Mouse (Mus musculus) embryo, embryonic 10.5 days (tissue): ENCODE data around the gene Fam199x.
A peak's percentile ranks its signal among the peaks of the same experiment; 100 is the strongest.

Source experiments
- DNase-seq: peaks from one replicate; pipeline ENCODE4 v3.0.0-alpha.2; 2015; ENCODE audit warnings: low spot score

Gene Fam199x

GRCm38 (mm10) chrX:137049425-137050225 is at the start of gene Fam199x:
Gene Fam199x (plus strand): TSS chrX:137049594.
- DNase-seq: peak; percentile 83

DNA sequence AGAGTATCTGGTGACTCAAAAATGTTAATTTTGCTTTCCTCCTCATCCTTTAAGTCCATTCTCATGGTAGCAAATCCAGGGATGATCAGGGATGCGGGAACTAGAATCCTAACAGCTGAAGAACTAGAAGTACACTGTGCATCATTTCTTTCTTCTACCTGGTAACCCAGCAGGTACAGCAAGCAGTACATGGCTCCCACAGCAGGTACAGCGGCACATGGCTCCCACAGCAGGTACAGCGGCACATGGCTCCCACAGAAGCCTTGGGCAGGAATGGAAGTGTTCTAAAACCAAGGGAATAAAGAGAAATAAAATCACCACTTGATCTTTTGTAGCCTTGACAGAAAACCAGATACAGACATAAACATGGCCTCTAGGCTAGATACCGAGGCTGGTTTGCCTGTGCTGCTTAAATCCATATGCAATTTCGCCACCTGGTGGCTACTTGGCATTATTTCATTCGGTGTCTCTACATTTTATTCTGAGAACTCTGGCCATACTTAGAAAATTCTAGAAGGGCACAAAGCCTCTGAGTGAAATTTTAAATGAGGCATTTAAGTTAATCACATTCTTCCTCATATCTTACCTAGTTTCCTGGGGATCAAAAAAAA is 34.2 kb upstream of the Fam199x start:
- DNase-seq: peak; percentile 72

DNA sequence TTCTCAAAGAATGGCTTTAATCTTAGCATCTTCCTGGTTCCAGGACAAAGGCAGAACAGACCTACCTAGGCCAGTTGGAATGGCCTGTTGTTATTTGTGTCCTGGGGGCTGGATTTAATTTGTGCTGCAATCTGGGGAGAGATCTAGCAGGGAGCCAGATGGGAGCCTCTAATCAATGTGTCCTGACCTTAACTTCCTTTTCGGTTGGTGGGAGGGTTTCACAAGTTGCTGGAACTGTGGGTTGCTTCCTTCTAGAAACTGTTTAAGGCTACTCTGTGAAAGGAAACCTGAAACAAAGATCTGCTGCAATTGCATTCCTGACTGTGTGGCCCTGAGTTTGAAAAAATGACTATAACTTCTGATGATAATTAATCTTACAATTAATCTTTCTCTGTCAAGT is 31.7 kb upstream of the Fam199x start:
- no peak for DNase-seq

DNA sequence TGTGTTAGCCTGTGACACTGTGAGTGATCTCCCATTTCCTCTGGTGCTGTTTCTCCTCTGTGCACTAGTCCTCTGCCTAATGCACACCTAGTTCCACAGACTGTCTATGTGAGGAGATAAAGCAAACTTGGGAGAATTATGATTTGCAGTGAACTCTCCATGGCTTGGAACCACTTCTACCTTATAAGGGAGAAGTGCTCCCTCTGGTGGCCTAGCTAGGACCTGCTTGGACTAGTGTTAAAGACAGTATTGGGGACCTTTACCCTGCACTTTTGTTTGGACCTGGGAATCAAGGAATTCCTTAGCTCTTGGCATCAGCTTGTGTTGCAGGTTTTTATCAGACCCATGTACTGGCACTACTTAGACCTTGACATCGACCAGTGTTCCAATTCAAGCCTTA is 30.1 kb upstream of the Fam199x start:
- DNase-seq: peak; percentile 81

DNA sequence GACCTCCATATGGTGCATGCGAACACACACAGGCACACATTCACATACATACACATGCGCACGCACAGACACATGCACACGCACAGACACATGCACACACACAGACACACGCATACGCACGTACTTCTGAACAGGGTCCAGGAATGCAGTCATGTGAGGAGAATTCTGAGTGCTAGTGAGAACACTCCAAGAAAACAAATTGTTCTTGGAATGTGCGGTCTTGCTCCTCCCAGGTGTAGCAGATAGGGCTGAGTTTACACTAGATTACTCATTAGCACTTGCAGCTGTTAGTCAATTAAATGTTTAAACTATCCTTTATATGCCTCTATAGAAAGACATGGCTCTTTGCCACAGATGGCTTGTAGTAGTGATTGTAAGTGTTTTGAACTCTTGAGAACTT is 18.5 kb upstream of the Fam199x start:
- DNase-seq: no peak

- DNase-seq: no peak
These were observed 17.7 kb upstream of the Fam199x start for GRCm38 (mm10) chrX:137031726-137032125.

DNA sequence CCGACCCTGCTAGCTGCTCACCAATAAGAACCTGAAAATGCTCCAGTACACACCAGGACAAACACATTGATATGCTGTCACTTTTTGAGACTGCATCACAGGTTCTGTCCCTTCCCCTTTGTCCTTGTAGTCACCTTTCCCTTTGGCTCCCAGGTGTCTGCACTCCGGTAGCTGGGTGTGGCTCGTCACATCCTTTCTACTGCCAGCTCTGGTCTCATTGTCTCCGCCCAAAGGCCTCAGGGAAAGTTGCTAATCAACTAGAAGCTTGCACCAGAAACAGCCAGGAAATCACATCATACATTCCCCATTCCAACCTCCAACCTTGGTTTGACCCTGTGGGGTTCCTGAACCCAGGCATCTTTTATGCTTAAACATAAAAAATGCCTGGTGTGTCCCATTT is 15.1 kb upstream of the Fam199x start:
- DNase-seq: no peak

DNA sequence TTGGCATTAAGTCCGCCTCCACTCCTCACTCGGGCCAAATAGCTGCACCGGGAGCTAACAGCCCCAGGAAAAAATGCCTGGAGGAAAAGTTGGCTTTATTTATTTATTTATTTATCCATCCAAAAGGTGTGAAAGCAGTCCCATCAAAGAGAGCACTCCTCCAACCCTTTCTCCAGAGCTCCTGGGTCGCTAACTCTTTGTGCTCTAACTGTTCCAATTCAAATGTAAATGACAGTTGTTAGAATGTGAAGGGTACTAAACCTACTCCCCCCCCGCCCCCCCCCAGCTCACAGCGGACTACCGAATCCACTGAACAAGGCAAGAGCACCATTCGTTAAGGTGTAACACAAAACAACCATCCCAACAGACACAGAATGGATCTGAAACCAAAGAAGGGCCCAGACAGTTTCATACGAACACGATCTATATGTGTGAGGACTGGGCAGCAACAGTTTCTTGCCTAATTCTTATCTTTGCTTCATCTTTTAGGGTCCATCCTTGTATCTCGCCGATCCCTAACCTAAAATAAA is 11.9 kb upstream of the Fam199x start:
- no peak for DNase-seq

DNA sequence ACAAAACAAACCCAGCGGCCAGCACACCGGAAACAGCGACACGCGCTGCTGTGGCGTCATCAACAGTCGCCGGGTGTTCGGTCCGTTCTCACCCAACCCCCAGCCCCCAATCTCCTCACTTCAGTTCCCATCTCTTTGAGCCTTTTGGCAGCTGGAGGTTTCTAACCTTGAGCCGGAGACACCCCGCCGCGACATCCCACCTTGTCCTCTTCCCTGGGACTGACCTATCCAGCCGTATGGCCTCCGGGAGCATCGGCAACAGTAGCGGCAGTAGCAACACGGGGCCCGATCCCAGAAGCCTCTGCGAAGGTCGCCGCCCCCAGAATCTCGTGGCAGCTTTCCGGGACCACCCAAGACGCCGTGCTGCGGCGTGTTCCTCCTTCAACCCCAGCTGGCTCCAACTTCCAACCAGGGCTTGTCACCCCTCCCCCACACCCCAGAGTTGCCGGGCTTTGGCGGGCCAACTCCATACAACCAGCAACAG is 11.4 kb upstream of the Fam199x start, which contains the start of gene Slc25a53:
TSS of gene Slc25a53 (minus strand) at position 303 of the 484 bp plus-strand sequence.
- DNase-seq: peak; percentile 89

DNA sequence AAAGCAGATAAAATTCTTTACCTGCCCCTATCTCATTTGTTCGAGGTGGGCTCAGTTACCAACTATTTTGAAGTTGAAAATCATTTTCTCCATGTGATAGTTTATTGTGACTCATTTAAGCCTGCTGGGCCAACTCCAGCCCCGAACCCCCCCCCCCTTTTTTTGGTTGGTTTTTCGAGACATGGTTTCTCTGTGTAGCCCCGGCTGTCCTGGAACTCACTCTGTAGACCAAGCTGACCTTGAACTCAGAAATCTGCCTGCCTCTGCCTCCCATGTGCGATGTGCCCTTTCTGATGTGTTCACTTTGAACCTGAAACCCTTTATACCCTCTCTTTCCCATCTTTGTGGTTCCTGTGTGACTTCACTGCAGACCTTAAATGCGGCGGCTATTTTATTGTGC is 10.9 kb upstream of the Fam199x start:
- peak; percentile 1 for DNase-seq

- DNase-seq: no peak
These were observed 352 bp upstream of the Fam199x start for GRCm38 (mm10) chrX:137049060-137049424.

DNA sequence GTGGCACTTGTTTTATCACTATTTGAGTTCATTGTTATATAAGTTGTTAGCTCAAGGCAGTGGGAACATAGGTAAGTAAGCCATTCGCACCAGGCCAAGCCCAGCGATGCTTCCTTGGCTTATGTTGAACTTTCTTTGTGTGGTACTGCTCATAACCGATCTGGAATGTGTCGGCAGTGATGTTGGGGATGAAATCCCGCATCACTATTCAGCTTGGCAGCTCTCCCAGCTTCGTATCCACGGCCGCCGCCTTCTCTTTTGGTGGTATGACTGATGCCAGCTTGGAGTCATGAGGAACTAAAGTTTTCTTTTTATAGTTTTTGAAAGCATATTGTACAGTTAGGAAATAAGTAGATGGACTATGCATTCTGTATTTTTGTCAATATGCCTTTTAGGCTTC is 13.8 kb downstream of the Fam199x start:
- DNase-seq: no peak

GRCm38 (mm10) chrX:137104531-137104930 is 55.1 kb downstream of the Fam199x start:
- DNase-seq: no peak

DNA sequence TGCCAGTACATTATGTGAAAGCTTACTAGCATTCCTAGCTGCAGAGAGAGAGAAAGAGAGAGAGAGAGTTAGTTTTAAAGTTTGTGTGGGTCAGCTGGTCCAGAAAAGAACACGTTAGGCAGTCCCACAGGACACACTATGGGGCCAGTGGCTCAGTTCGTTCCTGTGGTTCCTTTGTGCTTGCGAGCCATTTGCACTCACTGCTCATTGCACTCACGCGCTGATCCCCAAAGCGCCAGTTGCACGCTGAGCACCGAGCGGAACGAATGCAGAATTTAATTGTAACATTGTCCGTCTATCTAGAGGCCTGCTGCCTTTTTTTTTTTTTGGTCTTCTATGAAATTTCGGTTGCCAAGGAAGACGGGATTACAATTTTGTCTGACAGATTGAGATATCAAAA is 57.1 kb downstream of the Fam199x start:
- no peak for DNase-seq

DNA sequence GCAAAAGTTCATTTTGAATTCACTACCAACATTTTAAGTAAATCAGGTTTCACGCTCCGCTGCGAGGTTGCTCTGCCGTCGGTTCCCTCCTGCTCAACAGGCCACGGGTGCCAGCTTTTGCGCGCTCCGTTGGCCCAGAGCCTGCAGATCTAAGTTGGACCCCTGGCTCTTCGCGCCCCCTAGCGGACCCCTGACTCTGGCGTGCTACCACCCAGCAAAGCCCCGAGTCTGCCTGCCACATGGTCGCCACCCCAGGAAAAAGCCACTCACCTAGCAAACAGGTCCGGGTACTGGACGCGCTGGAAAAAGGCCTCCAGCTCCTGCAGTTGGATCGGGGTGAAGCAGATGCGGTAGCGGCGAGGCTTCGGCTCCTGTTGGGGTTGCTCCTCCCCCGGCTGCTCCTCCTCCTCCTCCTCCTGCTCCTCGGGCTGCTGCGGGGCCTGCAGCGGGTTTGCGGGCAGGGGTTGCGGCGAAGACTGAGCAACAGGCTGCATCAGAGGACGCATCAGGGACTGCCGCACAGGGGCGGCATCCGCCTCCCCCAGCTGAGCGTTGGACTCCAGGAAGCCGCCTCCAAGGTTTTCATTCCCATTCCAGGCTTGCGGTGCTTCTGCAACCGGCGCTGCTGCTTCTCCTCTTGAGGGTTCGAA is 68.8 kb downstream of the Fam199x start:
- DNase-seq: peak; percentile 78

- DNase-seq: no peak
These were observed 70.5 kb downstream of the Fam199x start for GRCm38 (mm10) chrX:137119675-137120423.

GRCm38 (mm10) chrX:137121718-137122117 is 72.3 kb downstream of the Fam199x start, which contains the start of gene Esx1:
Gene Esx1 (minus strand): TSS chrX:137122083.
- DNase-seq: no peak

- no peak for DNase-seq
These were observed 78.1 kb downstream of the Fam199x start for GRCm38 (mm10) chrX:137127542-137127941.
